In the genomic region with DNA sequence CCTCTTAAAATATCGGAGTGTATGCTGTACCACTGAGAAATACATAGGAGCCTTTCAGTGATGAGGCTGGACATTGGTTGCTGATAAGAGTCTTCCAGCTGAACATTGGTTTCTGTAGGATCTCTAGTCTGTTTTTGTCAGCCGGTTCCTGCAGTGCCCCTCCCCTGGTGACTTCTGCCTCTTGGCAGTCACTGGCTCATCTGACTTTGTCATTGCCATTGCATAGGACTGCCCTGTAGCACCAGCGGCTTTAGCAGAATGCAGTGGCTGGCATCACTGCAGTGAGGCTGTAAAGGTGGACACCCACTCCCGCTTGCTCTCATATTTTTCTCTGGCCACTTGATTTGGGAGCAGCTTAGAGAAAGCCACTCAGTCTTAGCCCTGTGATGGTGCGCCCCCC, we compare ENCODE assay signal across 23 mouse cellular contexts. TPM values are rescaled to one million over a fixed set of nuclear protein-coding genes. Genes with fewer than 3 reads are reported as not detected.
A peak's percentile ranks its signal among the peaks of the same experiment; 100 is the strongest.
DNase-seq lines count a peak whose midpoint lies in the region; TF ChIP-seq lines count a peak whose summit lies in the region.
"Had no signal": no experiment of that assay in that cellular context is flagged by ENCODE, and none has a peak within 500 bp of the region (broad histone marks: within the 10 kb centered on the region; RNA-seq: fewer than 3 reads in every experiment).

No protein-coding gene starts in this region.

- H3K4me1 ChIP-seq in heart, adult 2 months (ENCODE audit: control insufficient read depth, insufficient read depth, low read length): peaks cover 3% of the 10 kb centered on the region
- H3K4me1 ChIP-seq in heart, embryonic 10.5 days: no peaks in the 10 kb centered on the region
- H3K4me1 ChIP-seq: embryonic facial prominence, embryonic 13.5 days; embryonic facial prominence, embryonic 15.5 days; forebrain, embryonic 12.5 days had no signal

- TF ChIP-seq EP300 in heart, adult 2 months (IDR thresholded peaks at IDR 0.05; ENCODE audit: insufficient read depth, low read depth, low read length): no peak

- no peak overlapping the region for H3K9ac ChIP-seq in heart, adult 2 months (ENCODE audit: low read depth, low read length)
- H3K9ac ChIP-seq: embryonic facial prominence, embryonic 13.5 days; embryonic facial prominence, embryonic 15.5 days; forebrain, embryonic 12.5 days had no signal

- WGBS in heart, adult 2 months: 71% methylated on average over 5 of the region's 5 CpGs
- WGBS in heart, embryonic 10.5 days: 81% methylated on average over 5 of the region's 5 CpGs

- TF ChIP-seq POLR2A in heart, adult 2 months (IDR thresholded peaks at IDR 0.05; ENCODE audit: insufficient read depth, low read depth, low read length): peak; percentile 30; the same call in 1 of the 2 replicates

- no peak for TF ChIP-seq CTCF in heart, adult 2 months (IDR thresholded peaks at IDR 0.05)

- H3K27ac ChIP-seq in heart, adult 2 months: peak overlapping the region; percentile 63
- H3K27ac ChIP-seq in heart, embryonic 10.5 days: no peak overlapping the region
- H3K27ac ChIP-seq: embryonic facial prominence, embryonic 13.5 days; embryonic facial prominence, embryonic 15.5 days; forebrain, embryonic 10.5 days; forebrain, embryonic 12.5 days had no signal

- H3K4me3 ChIP-seq in heart, adult 2 months: no peak overlapping the region
- H3K4me3 ChIP-seq in heart, embryonic 10.5 days: no peak overlapping the region
- H3K4me3 ChIP-seq: embryonic facial prominence, embryonic 13.5 days; embryonic facial prominence, embryonic 15.5 days; erythroblast, embryonic 14.5 days; forebrain, embryonic 10.5 days; forebrain, embryonic 12.5 days had no signal

- intact Hi-C loops in heart, postnatal 25 days (cut with DNase I): no loop called here
- intact Hi-C loops in heart, adult 2 months (cut with DNase I): no loop called here
- intact Hi-C loops in heart, postnatal 14 days (cut with DNase I): no loop called here

- peak; percentile 13 to 36 for DNase-seq in cerebellum, postnatal 14 days
- no peak for DNase-seq in cerebellum, postnatal 36 days
- peak; percentile 95 for DNase-seq in heart, adult 11 months
- DNase-seq in heart, postnatal 25 days (ENCODE audit: low spot score): no peak
- peak; percentile 33 to 50 for DNase-seq in heart, adult 2 months
- DNase-seq in heart, embryonic 10.5 days (ENCODE audit: low spot score): no peak
- peak; percentile 27 to 40 for DNase-seq in heart, adult 9 months (ENCODE audit: low spot score in 2 of 2)
- DNase-seq in heart, postnatal 14 days: no peak
- DNase-seq: adrenal gland, adult 2 months; adrenal gland, postnatal 10 days; adrenal gland, postnatal 25 days; cerebellum, adult 11 months; cerebellum, adult 2 months; cerebellum, adult 9-10 months; embryo, embryonic 11 days had no signal

- H3K9me3 ChIP-seq in heart, embryonic 10.5 days: no peaks in the 10 kb centered on the region
- H3K9me3 ChIP-seq: embryonic facial prominence, embryonic 13.5 days; embryonic facial prominence, embryonic 15.5 days; forebrain, embryonic 10.5 days; forebrain, embryonic 12.5 days had no signal

- H3K79me2 ChIP-seq in heart, adult 2 months (replicated peaks; ENCODE audit: control insufficient read depth, insufficient read depth, low read length): no peaks in the 10 kb centered on the region

- H3K27me3 ChIP-seq in heart, adult 2 months (ENCODE audit: control insufficient read depth, insufficient read depth, low read length): no peaks in the 10 kb centered on the region
- H3K27me3 ChIP-seq in heart, embryonic 10.5 days (ENCODE audit: insufficient read depth, poor library complexity, severe bottlenecking): no peaks in the 10 kb centered on the region
- H3K27me3 ChIP-seq: embryonic facial prominence, embryonic 13.5 days; embryonic facial prominence, embryonic 15.5 days; forebrain, embryonic 12.5 days had no signal

- H3K36me3 ChIP-seq in heart, adult 2 months (ENCODE audit: control insufficient read depth, insufficient read depth, low read length): no peaks in the 10 kb centered on the region
- H3K36me3 ChIP-seq in heart, embryonic 10.5 days: no peaks in the 10 kb centered on the region
- H3K36me3 ChIP-seq: embryonic facial prominence, embryonic 13.5 days; embryonic facial prominence, embryonic 15.5 days; forebrain, embryonic 10.5 days; forebrain, embryonic 12.5 days had no signal

RNA-seq across cellular contexts. Expression of gene Arhgap20, which starts 33.1 kb away (rescaled TPM):
- 10 to 100 TPM; 16.3 to 21.6 TPM for total RNA-seq in heart, postnatal 25 days (2021)
- 10 to 100 TPM; 18.1 to 29.6 TPM for total RNA-seq in heart, adult 2 months (2021)
- 3.5 and 6.2 TPM in 2 replicates for polyA plus RNA-seq in heart, adult 2 months (2012; rRNA removed)
- 0.52 and 0.69 TPM in 2 replicates for polyA plus RNA-seq in heart, embryonic 10.5 days (2016; fragmentation: Nextera tagmentation; extraction: Ambion mirVana)
- total RNA-seq in heart, postnatal 14 days (2021): 10 to 100 TPM in 1 of 2 experiments, 1 to 10 TPM in 1; 9.3 to 11.2 TPM
- total RNA-seq: common myeloid progenitor, adult 5-6 weeks; MEL had no signal
- polyA plus RNA-seq: C2C12; erythroblast, embryonic 14.5 days had no signal

Comparison
In these comparisons a context has a peak if more than half of its experiments do, and no peak if none do; other contexts are left out.
1. DNase-seq: peak in cerebellum, postnatal 14 days (2 of 2), heart, adult 11 months (single experiment), heart, adult 2 months (2 of 2) and heart, adult 9 months (2 of 2); none in cerebellum, postnatal 36 days (0 of 2), heart, postnatal 25 days (single experiment), heart, embryonic 10.5 days (single experiment) and heart, postnatal 14 days (0 of 2).